Mouse (Mus musculus): ENCODE data around the gene Serinc3. TPM values are rescaled to one million over a fixed set of nuclear protein-coding genes. Genes with fewer than 3 reads are reported as not detected.
"Not testable (repeated sequence)": the region's sequence is repeated elsewhere in the genome, so short reads cannot be mapped to it uniquely, and the experiment has no call there.

Serinc3 gene
- polyA plus RNA-seq (2016; fragmentation: Nextera tagmentation; extraction: Ambion mirVana) = 67.7 and 76.7 TPM in 2 replicates

DNA sequence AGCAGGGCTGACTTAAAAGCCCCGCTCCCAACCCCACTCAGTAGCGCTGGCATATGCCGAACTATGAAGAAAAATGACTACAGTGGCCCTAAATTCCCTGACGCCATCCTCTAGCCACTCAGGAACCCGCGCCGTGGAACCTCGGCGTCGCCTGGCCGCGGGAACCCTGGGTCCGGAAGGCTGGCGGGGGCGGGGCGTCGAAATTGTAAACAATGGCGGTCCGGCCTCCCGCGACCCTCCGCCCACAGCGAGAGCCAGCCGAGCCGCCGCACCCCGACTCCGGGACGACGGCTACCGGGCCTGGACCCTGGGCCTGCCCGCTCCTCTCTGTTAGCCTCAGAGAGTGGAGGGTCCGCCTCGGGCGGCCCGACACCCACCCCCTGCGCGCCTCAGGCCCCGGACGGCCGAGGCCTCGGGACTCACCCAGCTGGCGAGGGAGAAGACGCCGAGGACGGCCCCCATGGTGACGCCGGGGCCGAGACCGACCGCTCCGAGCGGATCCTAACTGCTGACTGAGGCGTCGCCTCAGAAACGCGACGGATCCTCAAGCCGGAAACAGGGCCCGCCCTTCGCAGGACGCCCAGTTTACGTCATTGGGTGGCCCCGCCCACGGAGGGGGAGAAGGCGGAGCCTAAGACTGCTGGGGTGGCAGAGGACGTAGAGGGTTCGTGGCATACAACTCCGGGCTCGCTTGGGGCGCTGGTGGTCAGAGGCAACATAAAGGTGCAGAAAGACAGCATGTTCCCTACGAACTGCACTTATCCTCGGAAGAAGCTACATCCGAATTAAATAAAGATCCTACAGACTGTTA, at the start of gene Serinc3:
TSS of gene Serinc3 (minus strand) at position 557 of the 811 bp plus-strand sequence.
- Histone ChIP-seq H3K4me1 (replicated peaks) (peaks cover 44% of the 10 kb centered on the region), H3K36me3 (0 out of 2 replicates have a peak, but pooled peaks cover 7% of the 10 kb centered on the region), H3K9me3 (replicated peaks) (no peaks in the 10 kb centered on the region), H3K9ac (peak within 1 kb of the TSS; percentile 98), H3K27ac (ENCODE audit: poor library complexity, severe bottlenecking) (peak within 1 kb of the TSS; percentile 100), H3K4me2 (peak within 1 kb of the TSS; percentile 73), H3K27me3 (replicated peaks) (no peaks in the 10 kb centered on the region), H3K4me3 (peak within 1 kb of the TSS; percentile 97)
- under 1% methylated on average over 74 of the region's 74 CpGs for WGBS
- peak; percentile 95 for ATAC-seq (ENCODE audit: insufficient number of reproducible peaks, low FRiP score)

DNA sequence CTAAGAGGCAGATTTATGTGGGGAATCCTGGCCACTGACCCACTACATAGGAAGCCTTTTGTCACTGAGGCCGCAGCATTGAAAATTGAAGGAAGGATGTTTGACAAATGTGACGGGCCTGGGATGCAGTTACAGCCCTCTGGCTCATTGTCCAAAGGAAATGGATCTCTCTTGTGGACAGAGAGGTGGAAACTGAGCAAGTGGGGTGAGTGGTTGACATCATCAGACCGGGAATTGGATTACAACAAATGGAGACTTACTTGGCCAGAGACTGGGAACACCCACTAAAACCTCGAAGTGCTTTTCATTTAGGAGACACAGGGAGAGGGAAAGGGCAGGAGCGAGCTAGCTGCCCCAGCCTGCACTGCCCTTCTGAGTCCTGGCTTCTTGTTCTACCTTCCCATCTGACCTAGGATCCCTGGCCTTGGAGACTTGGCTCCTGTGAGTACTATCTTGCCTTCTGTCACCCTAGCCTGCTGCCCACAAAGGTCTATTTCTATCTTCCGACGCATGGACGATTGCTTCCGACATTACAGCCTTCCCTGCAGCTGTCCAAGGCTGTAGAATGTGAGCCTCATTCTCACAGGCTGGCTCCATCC, 48.9 kb upstream of the Serinc3 start:
- Histone ChIP-seq H3K4me3 (no peak overlapping the region), H3K4me1 (replicated peaks) (peaks cover 93% of the 10 kb centered on the region), H3K4me2 (0 out of 2 replicates have a peak overlapping the region, but pooled peaks have one; percentile 12), H3K9me3 (replicated peaks) (no peaks in the 10 kb centered on the region), H3K27me3 (replicated peaks) (no peaks in the 10 kb centered on the region), H3K9ac (peak overlapping the region; percentile 44; the same call in 1 of the 2 replicates), H3K36me3 (no peaks in the 10 kb centered on the region), H3K27ac (ENCODE audit: poor library complexity, severe bottlenecking) (peak overlapping the region; percentile 85)
- 37% methylated on average over 9 of the region's 9 CpGs for WGBS
- no peak for ATAC-seq (ENCODE audit: insufficient number of reproducible peaks, low FRiP score)

DNA sequence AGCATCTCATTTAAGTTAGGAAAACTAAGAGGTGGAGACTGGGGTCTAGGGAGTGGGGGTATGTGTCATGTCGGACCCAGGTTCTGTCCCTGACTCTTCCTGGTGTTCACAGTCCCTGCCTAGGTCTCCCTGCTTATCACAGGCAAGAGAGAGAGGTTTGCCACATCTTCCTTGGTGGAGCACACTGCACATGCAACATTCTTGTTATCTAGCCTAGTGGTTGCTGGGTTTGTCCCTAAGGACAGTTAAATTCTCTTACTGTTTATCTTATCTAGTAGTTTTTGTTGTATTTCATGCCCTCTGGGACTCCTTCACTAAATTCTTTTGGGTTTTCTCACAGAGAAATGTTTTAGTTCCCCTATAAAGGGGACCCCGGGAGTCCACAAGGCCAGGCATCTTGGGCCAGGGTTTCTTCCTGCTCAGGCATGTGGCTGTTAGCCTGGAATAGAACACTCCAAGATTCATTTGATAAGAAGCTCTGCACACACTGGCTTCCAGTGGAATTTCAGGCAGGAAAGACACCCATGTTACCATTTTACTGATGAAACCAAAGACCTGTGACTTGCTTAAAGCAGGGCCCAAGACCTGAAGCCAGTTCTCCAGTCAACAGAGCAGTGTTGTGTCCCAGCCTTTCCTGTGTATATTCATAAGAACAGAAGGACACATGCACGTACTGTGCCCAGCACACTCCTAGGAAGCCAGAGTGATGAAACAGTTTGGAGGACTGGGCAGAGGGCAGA, 48.1 kb upstream of the Serinc3 start:
- H3K4me1 ChIP-seq (replicated peaks) = peaks cover 93% of the 10 kb centered on the region
- H3K27ac ChIP-seq (ENCODE audit: poor library complexity, severe bottlenecking) = peak overlapping the region; percentile 85
- no peak overlapping the region for H3K9ac ChIP-seq
- no peak overlapping the region for H3K4me2 ChIP-seq
- H3K27me3 ChIP-seq (replicated peaks) = no peaks in the 10 kb centered on the region
- H3K36me3 ChIP-seq = no peaks in the 10 kb centered on the region
- WGBS = 29% methylated on average over 3 of the region's 3 CpGs
- H3K9me3 ChIP-seq (replicated peaks) = no peaks in the 10 kb centered on the region
- H3K4me3 ChIP-seq = no peak overlapping the region
- no peak for ATAC-seq (ENCODE audit: insufficient number of reproducible peaks, low FRiP score)

DNA sequence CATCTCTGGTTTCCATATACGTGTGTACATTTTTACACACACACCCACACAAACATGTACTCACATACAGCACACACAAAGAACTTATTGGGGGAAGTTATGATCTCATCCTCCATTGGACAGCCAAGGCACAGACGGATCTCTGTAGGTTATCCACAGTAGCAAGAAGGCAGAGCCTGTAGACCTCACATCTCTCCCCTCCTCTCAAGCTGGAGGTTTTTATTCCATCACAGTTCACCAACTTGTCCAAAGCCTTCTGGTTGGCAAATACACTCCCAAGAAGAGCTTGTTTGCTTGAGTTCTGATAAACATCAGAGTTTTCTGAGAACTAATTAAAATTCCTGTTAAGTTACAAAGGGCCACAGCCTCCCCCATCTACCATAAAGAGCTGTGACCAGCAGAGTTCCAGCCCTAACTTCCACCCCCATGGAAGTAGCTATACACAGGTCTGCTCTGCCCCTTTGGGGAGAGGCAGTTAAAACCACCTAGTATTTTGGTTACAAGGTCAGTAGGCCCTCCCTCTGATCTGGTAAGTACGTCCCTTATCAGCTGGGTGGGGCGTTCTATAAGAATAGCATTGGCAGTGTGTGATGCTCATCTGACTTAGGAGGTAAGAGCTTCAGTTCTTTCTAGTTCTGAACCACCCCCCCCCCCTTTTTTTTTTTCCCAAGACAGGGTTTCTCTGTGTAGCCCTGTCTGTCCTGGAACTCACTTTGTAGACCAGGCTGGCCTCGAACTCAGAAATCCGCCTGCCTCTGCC, 47.1 kb upstream of the Serinc3 start:
- Histone ChIP-seq H3K4me2 (no peak overlapping the region), H3K4me3 (no peak overlapping the region), H3K27me3 (replicated peaks) (no peaks in the 10 kb centered on the region), H3K9me3 (replicated peaks) (no peaks in the 10 kb centered on the region), H3K9ac (no peak overlapping the region), H3K27ac (ENCODE audit: poor library complexity, severe bottlenecking) (peak overlapping the region; percentile 85; the same call in 1 of the 2 replicates), H3K4me1 (replicated peaks) (peaks cover 90% of the 10 kb centered on the region), H3K36me3 (no peaks in the 10 kb centered on the region)
- 70% methylated on average over 6 of the region's 6 CpGs for WGBS
- ATAC-seq (ENCODE audit: insufficient number of reproducible peaks, low FRiP score) = no peak

DNA sequence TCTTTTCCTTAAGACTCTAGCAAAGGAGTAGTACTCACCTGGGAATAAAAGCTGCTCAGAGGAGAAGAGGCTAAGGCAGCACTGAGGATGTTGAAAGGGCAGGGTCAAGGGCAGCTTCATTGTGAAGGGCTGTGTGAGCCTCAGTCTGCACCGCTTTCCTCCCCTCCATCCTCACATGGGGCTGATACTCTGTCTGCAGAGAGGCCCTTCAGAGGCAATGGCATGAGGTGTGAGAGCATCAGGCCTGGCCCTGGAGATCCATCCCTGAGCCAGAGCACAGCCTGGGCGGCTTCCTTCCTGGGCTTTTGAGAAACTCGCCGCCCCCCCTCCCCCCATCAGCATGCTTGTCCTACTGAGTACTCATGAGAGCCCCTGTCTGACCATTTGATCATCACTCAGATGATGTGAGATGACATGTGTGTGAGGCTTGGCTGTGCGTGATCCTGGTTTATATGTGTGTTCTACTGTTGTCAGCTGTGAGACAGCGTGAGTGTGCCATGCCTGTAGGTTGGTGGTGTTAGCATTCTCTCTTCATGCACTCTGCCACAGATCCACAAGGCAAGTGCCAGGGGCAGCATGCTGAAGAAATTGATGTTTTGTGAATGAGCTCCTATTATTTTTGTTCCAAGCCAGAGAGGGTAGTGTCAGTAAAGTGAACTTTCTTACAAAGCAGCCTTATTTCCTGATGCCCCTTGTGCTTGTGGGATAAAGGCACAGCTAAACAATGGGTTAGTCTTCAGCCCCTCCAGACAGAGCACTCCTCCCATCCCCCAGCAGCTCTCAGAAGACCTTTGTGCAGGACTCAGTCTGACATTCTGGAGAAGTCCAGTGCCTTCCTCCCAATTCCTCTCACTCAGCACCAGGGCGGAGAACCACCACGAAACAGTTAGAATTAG, 45.7 kb upstream of the Serinc3 start:
- H3K27ac ChIP-seq (ENCODE audit: poor library complexity, severe bottlenecking) = peak overlapping the region; percentile 88
- H3K36me3 ChIP-seq = no peaks in the 10 kb centered on the region
- no peaks in the 10 kb centered on the region for H3K9me3 ChIP-seq (replicated peaks)
- no peaks in the 10 kb centered on the region for H3K27me3 ChIP-seq (replicated peaks)
- no peak overlapping the region for H3K9ac ChIP-seq
- ATAC-seq (ENCODE audit: insufficient number of reproducible peaks, low FRiP score) = 0 out of 2 replicates have a peak, but pooled peaks have one; percentile 20
- H3K4me3 ChIP-seq = no peak overlapping the region
- H3K4me1 ChIP-seq (replicated peaks) = peaks cover 90% of the 10 kb centered on the region
- WGBS = 58% methylated on average over 8 of the region's 8 CpGs
- H3K4me2 ChIP-seq = no peak overlapping the region

DNA sequence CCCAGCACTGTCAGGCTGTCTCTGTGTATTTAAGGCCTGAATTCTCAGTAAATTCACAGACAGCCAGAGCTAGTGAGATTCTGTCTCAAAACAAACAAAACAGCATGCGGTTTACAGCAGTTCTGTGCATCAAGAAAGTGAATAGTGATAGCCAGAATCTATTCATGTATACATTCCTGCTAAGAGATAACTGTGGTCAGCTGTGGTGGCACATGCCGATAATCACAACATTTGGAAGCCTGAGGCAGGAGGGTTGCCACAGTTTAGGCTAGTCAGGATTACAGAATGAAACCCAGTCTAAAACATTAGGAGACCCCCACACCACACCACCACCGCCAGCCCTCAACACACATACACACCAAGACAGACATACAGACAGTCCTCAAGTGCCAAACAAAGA, 44.8 kb upstream of the Serinc3 start:
- Histone ChIP-seq H3K27me3 (replicated peaks) (no peaks in the 10 kb centered on the region), H3K4me1 (replicated peaks) (peaks cover 95% of the 10 kb centered on the region), H3K4me2 (no peak overlapping the region), H3K27ac (ENCODE audit: poor library complexity, severe bottlenecking) (peak overlapping the region; percentile 88), H3K36me3 (no peaks in the 10 kb centered on the region), H3K4me3 (no peak overlapping the region), H3K9me3 (replicated peaks) (no peaks in the 10 kb centered on the region), H3K9ac (no peak overlapping the region)
- no peak for ATAC-seq (ENCODE audit: insufficient number of reproducible peaks, low FRiP score)
- 73% methylated on average over 3 of the region's 3 CpGs for WGBS

DNA sequence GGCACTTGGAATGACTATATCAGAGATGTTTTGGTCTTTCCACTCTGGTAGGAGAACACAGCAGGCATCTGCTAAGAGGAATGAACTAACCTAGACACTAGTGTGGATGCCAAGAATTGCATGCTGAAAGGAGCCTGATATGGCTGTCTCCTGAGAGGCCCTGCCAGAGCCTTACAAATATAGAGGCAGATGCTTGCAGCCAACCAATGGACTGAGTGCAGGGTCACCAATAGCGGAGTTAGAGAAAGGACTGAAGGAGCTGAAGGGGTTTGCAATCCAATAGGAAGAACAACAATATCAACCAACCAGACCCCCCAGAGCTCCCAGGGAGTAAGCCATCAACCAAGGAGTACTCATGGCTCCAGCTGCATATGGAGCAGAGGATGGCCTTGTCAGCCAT, 43.4 kb upstream of the Serinc3 start:
- not testable (repeated sequence) for ATAC-seq (ENCODE audit: insufficient number of reproducible peaks, low FRiP score); H3K9ac ChIP-seq; H3K4me3 ChIP-seq; H3K36me3 ChIP-seq; H3K4me2 ChIP-seq; H3K9me3 ChIP-seq (replicated peaks); H3K27me3 ChIP-seq (replicated peaks)
- H3K27ac ChIP-seq (ENCODE audit: poor library complexity, severe bottlenecking) = peak overlapping the region; percentile 88
- peaks cover 94% of the 10 kb centered on the region for H3K4me1 ChIP-seq (replicated peaks)
- 35% methylated on average over 1 of the region's 1 CpGs for WGBS

DNA sequence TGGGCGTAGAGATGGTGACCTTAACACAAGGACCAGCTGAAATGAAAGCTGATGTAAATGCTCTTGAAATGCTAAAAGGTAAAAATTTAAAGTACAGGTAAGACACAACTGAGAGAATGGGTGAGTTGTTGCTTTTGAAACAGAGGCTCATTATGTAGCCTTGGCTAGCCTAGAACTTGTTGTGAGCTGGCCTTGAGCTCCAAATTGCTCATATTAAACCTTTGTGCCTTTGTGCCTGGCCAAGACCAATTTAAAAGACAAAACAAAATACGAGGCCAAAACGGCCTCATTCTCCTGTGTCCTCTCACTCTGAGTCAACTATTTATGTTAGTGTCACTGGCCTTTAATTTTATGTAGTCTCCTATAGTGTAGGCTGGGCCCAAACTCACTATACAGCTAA, 42.0 kb upstream of the Serinc3 start:
- H3K27ac ChIP-seq (ENCODE audit: poor library complexity, severe bottlenecking) = peak overlapping the region; percentile 100

DNA sequence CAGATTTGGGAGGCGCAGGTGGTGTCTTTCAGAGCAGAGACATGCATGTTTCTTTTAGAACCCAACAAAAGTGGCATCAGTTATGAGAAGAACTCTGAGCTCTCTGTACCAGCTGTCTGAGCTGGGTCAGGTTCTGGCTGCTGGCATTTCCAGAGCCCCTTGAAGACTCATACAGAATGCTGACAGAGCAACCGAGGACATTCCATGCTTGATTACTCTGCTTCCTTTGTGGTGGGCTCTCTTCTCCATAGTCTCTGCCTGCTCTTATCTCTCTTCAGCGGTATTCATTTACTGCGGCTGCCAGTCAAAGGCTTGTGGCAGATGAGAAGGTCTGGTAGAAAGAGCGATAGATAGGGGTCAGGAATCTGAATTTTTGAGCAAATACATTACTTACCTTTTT, 41.3 kb upstream of the Serinc3 start:
- H3K9ac ChIP-seq = peak overlapping the region; percentile 69
- ATAC-seq (ENCODE audit: insufficient number of reproducible peaks, low FRiP score) = no peak
- peaks cover 3% of the 10 kb centered on the region for H3K36me3 ChIP-seq
- H3K9me3 ChIP-seq (replicated peaks) = 0 out of 2 replicates have a peak, but pooled peaks cover under 1% of the 10 kb centered on the region
- peak overlapping the region; percentile 63 for H3K4me2 ChIP-seq
- H3K27ac ChIP-seq (ENCODE audit: poor library complexity, severe bottlenecking) = peak overlapping the region; percentile 100
- WGBS = 21% methylated on average over 5 of the region's 5 CpGs
- H3K4me1 ChIP-seq (replicated peaks) = peaks cover 86% of the 10 kb centered on the region
- H3K27me3 ChIP-seq (replicated peaks) = no peaks in the 10 kb centered on the region
- H3K4me3 ChIP-seq = 0 out of 2 replicates have a peak overlapping the region, but pooled peaks have one; percentile 1

More for the DNA sequence above, 42.0 kb upstream of the Serinc3 start:
- H3K4me2 ChIP-seq = 0 out of 2 replicates have a peak overlapping the region, but pooled peaks have one; percentile 63
- 0 out of 2 replicates have a peak overlapping the region, but pooled peaks have one; percentile 69 for H3K9ac ChIP-seq
- no peaks in the 10 kb centered on the region for H3K27me3 ChIP-seq (replicated peaks)
- no peak overlapping the region for H3K4me3 ChIP-seq
- H3K36me3 ChIP-seq = no peaks in the 10 kb centered on the region
- no peaks in the 10 kb centered on the region for H3K9me3 ChIP-seq (replicated peaks)
- peaks cover 88% of the 10 kb centered on the region for H3K4me1 ChIP-seq (replicated peaks)
- WGBS = 77% methylated on average over 3 of the region's 3 CpGs
- ATAC-seq (ENCODE audit: insufficient number of reproducible peaks, low FRiP score) = no peak

All from heart, embryonic 12.5 days (tissue).